Mouse (Mus musculus): ENCODE measurements around the gene Irgm2. TPM values are rescaled to one million over a fixed set of nuclear protein-coding genes. Genes with fewer than 3 reads are reported as not detected.
"Not testable (repeated sequence)": the region's sequence is repeated elsewhere in the genome, so short reads cannot be mapped to it uniquely, and the experiment has no call there.

The Irgm2 gene
- polyA plus RNA-seq, 1 experiment from 2014 or later = 0.75 TPM

- H3K4me3 ChIP-seq (replicated peaks; ENCODE audit: low read length) = no peak overlapping the region
- no peak overlapping the region for H3K9ac ChIP-seq (replicated peaks; ENCODE audit: low read depth, low read length)
- no peaks in the 10 kb centered on the region for H3K9me3 ChIP-seq (ENCODE audit: control insufficient read depth, low read length)
- no peaks in the 10 kb centered on the region for H3K27me3 ChIP-seq (replicated peaks; ENCODE audit: control insufficient read depth, insufficient read depth, low read length)
- ATAC-seq = no peak
- 64% methylated on average over 7 of the region's 7 CpGs for WGBS
- no peak overlapping the region for H3K4me2 ChIP-seq (ENCODE audit: low read length)
- H3K36me3 ChIP-seq (ENCODE audit: control insufficient read depth, insufficient read depth) = no peaks in the 10 kb centered on the region
- H3K27ac ChIP-seq (ENCODE audit: low read length) = no peak overlapping the region
- no peaks in the 10 kb centered on the region for H3K4me1 ChIP-seq (replicated peaks; ENCODE audit: control insufficient read depth, insufficient read depth, low read length)
These were observed 24.9 kb downstream of the Irgm2 start for GRCm38 (mm10) chr11:58224313-58224712.

- WGBS = 88% methylated on average over 2 of the region's 2 CpGs
- not testable (repeated sequence) for H3K4me1 ChIP-seq (replicated peaks; ENCODE audit: control insufficient read depth, insufficient read depth, low read length); H3K9me3 ChIP-seq (ENCODE audit: control insufficient read depth, low read length); ATAC-seq; H3K27me3 ChIP-seq (replicated peaks; ENCODE audit: control insufficient read depth, insufficient read depth, low read length); H3K36me3 ChIP-seq (ENCODE audit: control insufficient read depth, insufficient read depth); H3K4me3 ChIP-seq (replicated peaks; ENCODE audit: low read length); H3K9ac ChIP-seq (replicated peaks; ENCODE audit: low read depth, low read length); H3K4me2 ChIP-seq (ENCODE audit: low read length); H3K27ac ChIP-seq (ENCODE audit: low read length)
These were observed 25.5 kb downstream of the Irgm2 start for GRCm38 (mm10) chr11:58224872-58225271.

GRCm38 (mm10) chr11:58225655-58226054 lies 26.2 kb downstream of the Irgm2 start:
- no peak; the same call in 1 of the 2 replicates for ATAC-seq
- H3K27me3 ChIP-seq (replicated peaks; ENCODE audit: control insufficient read depth, insufficient read depth, low read length) = no peaks in the 10 kb centered on the region
- H3K4me2 ChIP-seq (ENCODE audit: low read length) = no peak overlapping the region
- no peaks in the 10 kb centered on the region for H3K36me3 ChIP-seq (ENCODE audit: control insufficient read depth, insufficient read depth)
- H3K4me1 ChIP-seq (replicated peaks; ENCODE audit: control insufficient read depth, insufficient read depth, low read length) = no peaks in the 10 kb centered on the region
- no peak overlapping the region for H3K27ac ChIP-seq (ENCODE audit: low read length)
- no peak overlapping the region for H3K4me3 ChIP-seq (replicated peaks; ENCODE audit: low read length)
- H3K9me3 ChIP-seq (ENCODE audit: control insufficient read depth, low read length) = no peaks in the 10 kb centered on the region
- WGBS = 10% methylated on average over 5 of the region's 5 CpGs
- no peak overlapping the region for H3K9ac ChIP-seq (replicated peaks; ENCODE audit: low read depth, low read length)

GRCm38 (mm10) chr11:58226425-58226824 lies 27.0 kb downstream of the Irgm2 start:
- Histone ChIP-seq H3K4me1 (replicated peaks; ENCODE audit: control insufficient read depth, insufficient read depth, low read length) (no peaks in the 10 kb centered on the region), H3K9ac (replicated peaks; ENCODE audit: low read depth, low read length) (no peak overlapping the region), H3K4me3 (replicated peaks; ENCODE audit: low read length) (no peak overlapping the region), H3K9me3 (ENCODE audit: control insufficient read depth, low read length) (no peaks in the 10 kb centered on the region), H3K36me3 (ENCODE audit: control insufficient read depth, insufficient read depth) (no peaks in the 10 kb centered on the region), H3K27ac (ENCODE audit: low read length) (no peak overlapping the region), H3K4me2 (ENCODE audit: low read length) (no peak overlapping the region), H3K27me3 (replicated peaks; ENCODE audit: control insufficient read depth, insufficient read depth, low read length) (no peaks in the 10 kb centered on the region)
- no peak for ATAC-seq

DNA sequence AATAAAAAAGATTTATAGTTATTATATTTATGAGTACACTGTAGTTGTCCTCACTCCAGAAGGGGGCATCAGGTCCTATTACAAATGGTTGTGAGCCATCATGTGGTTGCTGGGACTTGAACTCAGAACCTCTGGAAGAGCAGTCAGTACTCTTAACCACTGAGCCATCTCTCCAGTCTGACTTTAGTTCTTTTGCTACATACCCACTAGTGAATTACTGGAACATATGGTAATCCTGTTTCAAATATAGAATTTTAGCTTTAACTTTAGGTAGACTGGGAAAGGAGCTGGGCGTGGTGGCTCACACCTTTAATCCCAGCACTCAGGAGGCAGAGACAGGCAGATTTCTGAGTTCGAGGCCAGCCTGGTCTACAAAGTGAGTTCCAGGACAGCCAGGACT lies 28.6 kb downstream of the Irgm2 start:
- not testable (repeated sequence) for H3K4me1 ChIP-seq (replicated peaks; ENCODE audit: control insufficient read depth, insufficient read depth, low read length); H3K36me3 ChIP-seq (ENCODE audit: control insufficient read depth, insufficient read depth); ATAC-seq; H3K27ac ChIP-seq (ENCODE audit: low read length); H3K4me3 ChIP-seq (replicated peaks; ENCODE audit: low read length); H3K27me3 ChIP-seq (replicated peaks; ENCODE audit: control insufficient read depth, insufficient read depth, low read length); H3K9me3 ChIP-seq (ENCODE audit: control insufficient read depth, low read length); H3K4me2 ChIP-seq (ENCODE audit: low read length); H3K9ac ChIP-seq (replicated peaks; ENCODE audit: low read depth, low read length)
- WGBS = 97% methylated on average over 2 of the region's 2 CpGs

GRCm38 (mm10) chr11:58230396-58230910 lies 31.0 kb downstream of the Irgm2 start:
- Histone ChIP-seq H3K36me3 (ENCODE audit: control insufficient read depth, insufficient read depth) (no peaks in the 10 kb centered on the region), H3K4me2 (ENCODE audit: low read length) (no peak overlapping the region), H3K4me3 (replicated peaks; ENCODE audit: low read length) (no peak overlapping the region), H3K27me3 (replicated peaks; ENCODE audit: control insufficient read depth, insufficient read depth, low read length) (no peaks in the 10 kb centered on the region), H3K4me1 (replicated peaks; ENCODE audit: control insufficient read depth, insufficient read depth, low read length) (no peaks in the 10 kb centered on the region), H3K9me3 (ENCODE audit: control insufficient read depth, low read length) (no peaks in the 10 kb centered on the region), H3K27ac (ENCODE audit: low read length) (no peak overlapping the region), H3K9ac (replicated peaks; ENCODE audit: low read depth, low read length) (no peak overlapping the region)
- no peak for ATAC-seq
- 68% methylated on average over 16 of the region's 16 CpGs for WGBS

DNA sequence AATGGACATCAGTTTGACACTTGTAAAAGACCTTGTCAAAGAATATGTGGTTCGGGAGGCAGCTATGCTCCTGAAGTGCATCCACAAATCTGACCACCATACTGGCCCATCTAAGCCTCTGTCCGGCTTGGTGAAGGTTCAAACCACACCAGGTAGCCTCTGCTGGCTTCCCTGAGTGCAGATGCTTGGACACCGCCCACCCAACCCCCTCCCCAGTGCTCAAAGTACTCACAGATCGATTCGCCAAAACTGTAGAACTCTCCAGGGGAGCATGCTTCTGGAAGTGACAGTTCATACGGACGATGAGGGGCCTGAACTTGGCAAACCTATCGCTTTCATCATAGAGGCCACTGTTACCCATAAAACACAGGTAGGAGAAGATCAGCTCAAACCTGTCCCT lies 31.7 kb downstream of the Irgm2 start:
- H3K4me3 ChIP-seq (replicated peaks; ENCODE audit: low read length) = no peak overlapping the region
- no peaks in the 10 kb centered on the region for H3K9me3 ChIP-seq (ENCODE audit: control insufficient read depth, low read length)
- no peaks in the 10 kb centered on the region for H3K4me1 ChIP-seq (replicated peaks; ENCODE audit: control insufficient read depth, insufficient read depth, low read length)
- WGBS = 88% methylated on average over 8 of the region's 8 CpGs
- H3K4me2 ChIP-seq (ENCODE audit: low read length) = no peak overlapping the region
- no peak overlapping the region for H3K9ac ChIP-seq (replicated peaks; ENCODE audit: low read depth, low read length)
- no peaks in the 10 kb centered on the region for H3K36me3 ChIP-seq (ENCODE audit: control insufficient read depth, insufficient read depth)
- no peak for ATAC-seq
- H3K27me3 ChIP-seq (replicated peaks; ENCODE audit: control insufficient read depth, insufficient read depth, low read length) = no peaks in the 10 kb centered on the region
- H3K27ac ChIP-seq (ENCODE audit: low read length) = no peak overlapping the region

- not testable (repeated sequence) for H3K27me3 ChIP-seq (replicated peaks; ENCODE audit: control insufficient read depth, insufficient read depth, low read length); H3K27ac ChIP-seq (ENCODE audit: low read length); H3K4me1 ChIP-seq (replicated peaks; ENCODE audit: control insufficient read depth, insufficient read depth, low read length); H3K4me3 ChIP-seq (replicated peaks; ENCODE audit: low read length); H3K9ac ChIP-seq (replicated peaks; ENCODE audit: low read depth, low read length); H3K36me3 ChIP-seq (ENCODE audit: control insufficient read depth, insufficient read depth); H3K9me3 ChIP-seq (ENCODE audit: control insufficient read depth, low read length); ATAC-seq; H3K4me2 ChIP-seq (ENCODE audit: low read length)
- WGBS = 76% methylated on average over 3 of the region's 3 CpGs
These were observed 35.1 kb downstream of the Irgm2 start for GRCm38 (mm10) chr11:58234551-58234950.

GRCm38 (mm10) chr11:58235152-58235551 lies 35.7 kb downstream of the Irgm2 start:
- Histone ChIP-seq H3K4me2 (ENCODE audit: low read length) (no peak overlapping the region), H3K27me3 (replicated peaks; ENCODE audit: control insufficient read depth, insufficient read depth, low read length) (no peaks in the 10 kb centered on the region), H3K4me3 (replicated peaks; ENCODE audit: low read length) (no peak overlapping the region), H3K36me3 (ENCODE audit: control insufficient read depth, insufficient read depth) (no peaks in the 10 kb centered on the region), H3K4me1 (replicated peaks; ENCODE audit: control insufficient read depth, insufficient read depth, low read length) (peaks cover 6% of the 10 kb centered on the region; the same call in 1 of the 2 replicates), H3K27ac (ENCODE audit: low read length) (no peak overlapping the region), H3K9ac (replicated peaks; ENCODE audit: low read depth, low read length) (no peak overlapping the region), H3K9me3 (ENCODE audit: control insufficient read depth, low read length) (no peaks in the 10 kb centered on the region)
- 10% methylated on average over 6 of the region's 6 CpGs for whole genome bisulfite sequencing
- ATAC-seq = no peak
